Mouse (Mus musculus) embryonic facial prominence, embryonic 11.5 days (tissue): ENCODE measurements around the gene Dync1h1. TPM values are rescaled to one million over a fixed set of nuclear protein-coding genes. Genes with fewer than 3 reads are reported as not detected.

Experiments used
- ATAC-seq: fragments of 200-750 bp; cut with Nextera tagmentation; replicated peaks from 2 replicates; pipeline ENCODE4 v1.8.0; 2017; ENCODE audit warnings: low read depth; ENCODE audit not compliant: insufficient number of reproducible peaks, low FRiP score, low TSS enrichment
- DNase-seq: peaks from one replicate; pipeline ENCODE4 v3.0.0-alpha.2; 2015; ENCODE audit warnings: low spot score
- H3K27ac ChIP-seq: fragments of 300-500 bp; sonication (generic); replicated peaks from 2 replicates; pipeline ENCODE4 v1.5.1; 2014; ENCODE audit warnings: mild to moderate bottlenecking, low read depth, low read length, control low read depth
- H3K27me3 ChIP-seq: fragments of 300-500 bp; sonication (generic); 2 replicates; pipeline ENCODE4 v1.6.1; 2014; ENCODE audit warnings: mild to moderate bottlenecking, low read length, moderate library complexity, mixed read lengths; ENCODE audit not compliant: control insufficient read depth, insufficient read depth
- H3K36me3 ChIP-seq: fragments of 300-500 bp; sonication (generic); replicated peaks from 2 replicates; pipeline ENCODE4 v1.6.1; 2014; ENCODE audit warnings: low read depth, mild to moderate bottlenecking, low read length, moderate library complexity, mixed read lengths; ENCODE audit not compliant: control insufficient read depth, insufficient read depth
- H3K4me1 ChIP-seq: fragments of 300-500 bp; sonication (generic); 2 replicates; pipeline ENCODE4 v1.6.1; 2014; ENCODE audit warnings: low read length, mixed read lengths; ENCODE audit not compliant: control insufficient read depth, insufficient read depth
- H3K4me2 ChIP-seq: fragments of 300-500 bp; sonication (generic); 2 replicates; pipeline ENCODE4 v1.6.1; 2014; ENCODE audit warnings: low read depth, mild to moderate bottlenecking, control low read depth, low read length, moderate library complexity
- H3K4me3 ChIP-seq: fragments of 300-500 bp; sonication (generic); 2 replicates; pipeline ENCODE4 v1.5.1; 2014; ENCODE audit warnings: low read depth, low read length, control low read depth
- H3K9ac ChIP-seq: fragments of 300-500 bp; sonication (generic); replicated peaks from 2 replicates; pipeline ENCODE4 v1.6.1; 2014; ENCODE audit warnings: mild to moderate bottlenecking, control low read depth, low read length
- H3K9me3 ChIP-seq: fragments of 300-500 bp; sonication (generic); replicated peaks from 2 replicates; pipeline ENCODE4 v1.6.1; 2016; ENCODE audit warnings: mild to moderate bottlenecking, low read length, inconsistent platforms, mixed read lengths; ENCODE audit not compliant: control insufficient read depth
- WGBS: fragments of 180-500 bp; shearing (Covaris S2); extraction: QIAGEN DNeasy Blood & Tissue Kit; methylation state at CpG from one replicate; pipeline ENCODE4 v1.1.7; 2014; 5-methylcytosine and 5-hydroxymethylcytosine counted together
- polyA plus RNA-seq: library from polyadenylated mRNA; unstranded; fragments of >200 nt; fragmentation: Nextera tagmentation; extraction: Ambion mirVana; gene quantifications from 2 replicates; pipeline ENCODE4 v1.2.1, GENCODE M21; 2014

Dync1h1 gene
- polyA plus RNA-seq, 1 experiment from 2014 or later, result 52.8 TPM

DNA sequence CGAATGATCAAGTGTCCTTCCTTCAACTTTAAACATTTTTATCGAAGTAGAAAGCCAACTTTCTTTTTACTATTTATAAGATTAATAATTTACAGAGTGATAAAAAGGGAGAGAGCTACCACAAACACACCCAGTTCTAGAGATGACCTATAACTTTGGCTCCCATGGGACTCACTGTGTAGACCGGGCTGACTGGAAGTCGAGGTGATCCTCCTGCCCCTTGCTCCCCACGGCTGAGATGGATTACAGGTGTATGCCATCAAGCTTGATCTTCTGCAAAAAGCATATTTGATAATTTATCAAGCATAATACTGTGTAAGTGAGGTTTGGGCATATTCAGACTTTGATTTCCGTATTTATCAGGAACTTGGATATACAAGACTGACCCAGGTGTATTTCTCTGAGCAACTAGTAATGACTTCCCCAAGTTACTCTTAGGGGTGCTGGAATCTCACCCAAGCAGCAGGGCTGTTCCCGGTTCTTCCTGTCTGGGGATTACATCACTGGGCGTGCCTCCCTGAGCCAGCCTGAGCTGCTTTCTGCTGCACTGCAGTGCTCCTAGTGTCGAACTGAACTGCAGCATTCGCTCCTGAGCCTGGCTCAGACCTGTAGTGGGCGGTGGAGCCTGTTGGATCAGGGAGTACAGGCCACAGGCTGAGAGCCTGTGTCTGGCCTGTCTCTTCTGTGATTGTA lies 7.4 kb downstream of the Dync1h1 start:
- Histone ChIP-seq H3K9me3 (no peaks in the 10 kb centered on the region), H3K27ac (no peak overlapping the region), H3K36me3 (no peaks in the 10 kb centered on the region; the same call in 1 of the 2 replicates), H3K9ac (no peak overlapping the region), H3K4me2 (no peak overlapping the region), H3K27me3 (no peaks in the 10 kb centered on the region), H3K4me1 (0 out of 2 replicates have a peak, but pooled peaks cover 1% of the 10 kb centered on the region), H3K4me3 (no peak overlapping the region)
- no peak for ATAC-seq
- no peak for DNase-seq
- WGBS, result 76% methylated on average over 11 of the region's 11 CpGs

DNA sequence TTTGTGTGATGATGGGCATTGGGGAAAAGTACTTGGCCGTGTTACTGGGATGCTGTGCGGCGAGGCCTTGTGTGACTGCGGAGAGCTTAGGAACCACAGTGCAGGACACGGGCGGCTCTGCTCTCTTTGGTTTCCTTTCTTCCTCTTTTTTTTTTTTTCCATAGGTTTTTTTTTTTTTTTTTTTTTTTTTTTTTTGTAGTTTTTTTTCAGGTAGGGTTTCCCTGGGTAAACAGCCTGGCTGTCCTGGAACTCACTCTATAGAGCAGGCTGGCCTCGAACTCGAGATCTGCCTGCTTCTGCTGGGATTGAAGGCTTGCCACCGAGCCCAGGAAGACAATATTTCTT lies 7.9 kb downstream of the Dync1h1 start:
- no peak overlapping the region for H3K9ac ChIP-seq
- H3K36me3 ChIP-seq, result no peaks in the 10 kb centered on the region; the same call in none of the 2 replicates
- ATAC-seq (no peak), DNase-seq (no peak)
- no peaks in the 10 kb centered on the region for H3K27me3 ChIP-seq
- 92% methylated on average over 9 of the region's 9 CpGs for WGBS
- no peak overlapping the region for H3K4me3 ChIP-seq
- no peak overlapping the region for H3K27ac ChIP-seq
- H3K4me2 ChIP-seq, result no peak overlapping the region
- no peaks in the 10 kb centered on the region for H3K4me1 ChIP-seq
- no peaks in the 10 kb centered on the region for H3K9me3 ChIP-seq

DNA sequence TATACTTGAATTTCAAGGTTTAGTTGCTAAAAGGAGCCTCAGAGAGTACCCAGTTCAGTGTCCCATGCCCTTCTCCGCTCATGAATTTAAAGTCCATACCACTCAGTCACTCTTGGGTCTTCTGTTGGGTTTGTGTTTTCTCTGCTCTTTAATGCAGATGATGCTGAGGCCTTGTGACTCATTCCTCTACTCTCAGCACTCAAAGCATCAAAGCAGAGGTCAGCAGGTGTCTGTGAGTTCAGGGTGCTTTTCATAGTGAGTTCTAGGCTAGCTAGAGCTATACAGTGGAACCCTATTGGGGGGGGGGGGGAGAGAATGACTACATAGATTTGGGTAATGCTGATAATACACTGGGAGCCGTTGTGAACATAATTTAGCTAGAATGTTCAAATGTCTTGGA lies 9.5 kb downstream of the Dync1h1 start:
- DNase-seq (no peak), ATAC-seq (no peak)
- Histone ChIP-seq H3K36me3 (peaks cover 9% of the 10 kb centered on the region), H3K4me3 (no peak overlapping the region), H3K27ac (no peak overlapping the region), H3K4me1 (no peaks in the 10 kb centered on the region), H3K9ac (no peak overlapping the region), H3K4me2 (no peak overlapping the region), H3K27me3 (no peaks in the 10 kb centered on the region), H3K9me3 (no peaks in the 10 kb centered on the region)
- 85% methylated on average over 2 of the region's 2 CpGs for WGBS

DNA sequence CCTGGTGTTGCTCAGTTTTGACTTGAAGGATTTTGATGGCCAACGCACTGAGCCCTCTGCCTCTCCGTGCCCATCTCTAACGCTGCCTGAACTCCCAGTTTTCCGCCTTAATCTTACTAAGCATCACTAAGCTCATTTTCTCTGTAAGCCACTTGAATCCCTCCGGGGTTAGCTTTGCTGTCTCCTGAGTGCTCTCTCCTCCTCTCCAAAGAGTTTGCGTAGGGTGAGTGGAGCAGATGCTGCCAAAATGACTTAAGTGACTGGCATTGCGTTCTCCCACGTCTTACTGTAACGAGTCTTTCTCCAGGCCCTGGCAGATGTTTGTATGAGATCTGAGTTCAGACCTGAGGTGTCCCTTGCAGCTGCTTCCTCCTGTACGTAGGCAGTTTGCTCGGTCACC lies 28.8 kb downstream of the Dync1h1 start:
- H3K4me3 ChIP-seq, result no peak overlapping the region
- DNase-seq (no peak), ATAC-seq (no peak)
- H3K27me3 ChIP-seq, result no peaks in the 10 kb centered on the region
- H3K27ac ChIP-seq, result no peak overlapping the region
- H3K4me1 ChIP-seq, result no peaks in the 10 kb centered on the region
- no peak overlapping the region for H3K4me2 ChIP-seq
- peaks cover 44% of the 10 kb centered on the region for H3K36me3 ChIP-seq
- H3K9me3 ChIP-seq, result no peaks in the 10 kb centered on the region
- no peak overlapping the region for H3K9ac ChIP-seq
- WGBS, result 94% methylated on average over 11 of the region's 11 CpGs

DNA sequence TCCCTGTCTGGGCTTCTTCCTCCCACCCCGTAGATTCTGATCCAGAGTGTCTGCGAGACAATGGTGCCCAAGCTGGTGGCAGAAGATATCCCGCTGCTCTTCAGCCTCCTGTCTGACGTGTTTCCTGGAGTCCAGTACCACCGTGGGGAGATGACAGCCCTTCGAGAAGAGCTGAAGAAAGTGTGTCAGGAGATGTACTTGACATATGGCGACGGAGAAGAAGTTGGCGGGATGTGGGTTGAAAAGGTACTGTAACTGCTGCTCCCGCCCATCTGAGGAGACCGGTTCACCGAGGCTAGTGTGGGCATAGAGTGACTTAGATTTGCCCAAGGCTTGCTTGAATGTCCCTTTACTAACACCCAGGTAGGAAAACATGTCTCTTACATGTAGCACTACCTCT lies 35.0 kb downstream of the Dync1h1 start:
- no peak overlapping the region for H3K4me3 ChIP-seq
- H3K4me2 ChIP-seq, result no peak overlapping the region
- no peak for ATAC-seq
- peaks cover 57% of the 10 kb centered on the region for H3K36me3 ChIP-seq
- H3K9me3 ChIP-seq, result no peaks in the 10 kb centered on the region
- no peaks in the 10 kb centered on the region for H3K27me3 ChIP-seq
- H3K9ac ChIP-seq, result no peak overlapping the region
- 96% methylated on average over 12 of the region's 12 CpGs for WGBS
- no peak overlapping the region for H3K27ac ChIP-seq
- H3K4me1 ChIP-seq, result no peaks in the 10 kb centered on the region
- DNase-seq, result no peak

DNA sequence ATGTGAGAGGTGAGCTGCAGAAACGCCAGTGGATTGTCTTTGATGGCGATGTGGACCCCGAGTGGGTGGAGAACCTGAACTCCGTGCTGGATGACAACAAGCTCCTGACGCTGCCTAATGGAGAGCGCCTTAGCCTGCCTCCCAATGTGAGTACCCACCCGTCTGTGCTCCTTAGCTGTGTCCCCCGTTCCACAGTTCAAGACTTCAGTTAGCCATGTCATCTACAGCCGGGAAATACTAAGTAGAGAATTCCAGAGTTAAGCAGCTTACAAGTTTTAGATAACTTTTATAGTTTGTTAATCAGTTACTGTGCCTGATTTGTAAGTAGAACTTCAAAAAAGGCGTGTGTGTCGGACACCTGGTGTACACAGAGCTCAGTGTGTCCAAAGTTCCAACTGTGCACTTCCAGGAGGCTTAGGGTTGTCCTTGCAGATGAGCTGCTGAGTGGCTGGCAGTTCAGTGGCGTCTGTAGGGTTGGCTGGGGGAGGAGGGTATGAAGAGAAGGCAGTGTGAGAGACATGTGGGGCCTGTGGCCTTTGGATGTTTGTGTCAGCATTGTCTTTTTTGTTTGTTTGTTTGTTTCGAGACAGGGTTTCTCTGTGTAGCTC lies 36.4 kb downstream of the Dync1h1 start:
- DNase-seq, result no peak
- H3K9ac ChIP-seq, result no peak overlapping the region
- peaks cover 57% of the 10 kb centered on the region for H3K36me3 ChIP-seq
- no peaks in the 10 kb centered on the region for H3K27me3 ChIP-seq
- no peak for ATAC-seq
- WGBS, result 93% methylated on average over 13 of the region's 13 CpGs
- H3K4me3 ChIP-seq, result no peak overlapping the region
- H3K4me2 ChIP-seq, result no peak overlapping the region
- no peak overlapping the region for H3K27ac ChIP-seq
- H3K9me3 ChIP-seq, result no peaks in the 10 kb centered on the region
- no peaks in the 10 kb centered on the region for H3K4me1 ChIP-seq

DNA sequence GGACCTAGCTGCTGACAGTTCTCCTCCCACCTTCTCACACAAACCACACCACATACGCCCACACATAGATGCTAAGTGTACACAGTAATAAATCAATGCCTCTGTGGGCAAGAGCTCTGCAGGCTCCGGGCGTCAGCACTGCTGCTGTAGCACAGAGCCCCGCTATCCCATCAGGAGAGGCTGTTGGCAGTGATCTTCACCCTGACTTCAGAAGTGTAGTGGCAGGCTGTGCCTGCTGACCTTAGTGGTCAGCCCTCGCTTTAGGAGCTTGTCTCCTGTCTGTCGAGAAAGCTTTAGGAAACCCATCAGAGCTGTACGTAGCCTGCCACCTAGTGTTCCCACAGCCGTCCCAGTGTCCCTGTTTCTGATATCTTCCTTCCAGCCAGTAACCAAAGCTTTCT lies 49.0 kb downstream of the Dync1h1 start:
- Histone ChIP-seq H3K4me2 (no peak overlapping the region), H3K4me1 (no peaks in the 10 kb centered on the region), H3K9me3 (no peaks in the 10 kb centered on the region), H3K4me3 (no peak overlapping the region), H3K27ac (no peak overlapping the region), H3K36me3 (peaks cover 29% of the 10 kb centered on the region), H3K27me3 (no peaks in the 10 kb centered on the region), H3K9ac (no peak overlapping the region)
- WGBS, result 84% methylated on average over 8 of the region's 8 CpGs
- ATAC-seq (no peak), DNase-seq (no peak)

DNA sequence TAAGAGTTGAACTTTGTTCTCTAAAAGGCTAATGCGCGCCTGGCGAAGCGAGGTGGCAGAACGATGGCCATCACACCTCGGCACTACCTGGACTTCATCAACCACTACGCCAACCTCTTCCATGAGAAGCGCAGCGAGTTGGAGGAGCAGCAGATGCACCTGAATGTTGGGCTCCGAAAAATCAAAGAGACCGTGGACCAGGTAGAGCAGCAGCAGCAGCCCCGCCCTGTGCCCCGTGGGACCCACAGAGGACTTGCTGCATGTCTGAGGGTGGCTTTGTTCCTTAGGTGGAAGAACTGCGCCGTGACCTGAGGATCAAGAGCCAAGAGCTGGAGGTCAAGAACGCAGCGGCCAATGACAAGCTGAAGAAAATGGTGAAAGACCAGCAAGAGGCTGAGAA lies 50.2 kb downstream of the Dync1h1 start:
- 96% methylated on average over 17 of the region's 17 CpGs for WGBS

More for the DNA sequence above, 50.2 kb downstream of the Dync1h1 start:
- no peak overlapping the region for H3K4me2 ChIP-seq
- DNase-seq (no peak), ATAC-seq (no peak)
- H3K27ac ChIP-seq, result no peak overlapping the region
- peaks cover 38% of the 10 kb centered on the region for H3K36me3 ChIP-seq
- H3K4me1 ChIP-seq, result no peaks in the 10 kb centered on the region
- no peak overlapping the region for H3K4me3 ChIP-seq
- no peaks in the 10 kb centered on the region for H3K9me3 ChIP-seq
- H3K9ac ChIP-seq, result no peak overlapping the region
- no peaks in the 10 kb centered on the region for H3K27me3 ChIP-seq
